Mouse (Mus musculus) embryonic facial prominence, embryonic 10.5 days (tissue): ENCODE data around the gene Nptn. TPM values are rescaled to one million over a fixed set of nuclear protein-coding genes. Genes with fewer than 3 reads are reported as not detected.

ENCODE experiments used
- DNase-seq: peaks from one replicate; pipeline ENCODE4 v3.0.0-alpha.2; 2017; ENCODE audit warnings: low spot score
- H3K27ac ChIP-seq: fragments of 300-500 bp; sonication (generic); replicated peaks from 2 replicates; pipeline ENCODE4 v1.5.1; 2016; ENCODE audit warnings: mild to moderate bottlenecking
- H3K27me3 ChIP-seq: fragments of 300-500 bp; sonication (generic); replicated peaks from 2 replicates; pipeline ENCODE4 v1.6.1; 2016; ENCODE audit warnings: low read depth, mild to moderate bottlenecking; ENCODE audit not compliant: poor library complexity, severe bottlenecking
- H3K36me3 ChIP-seq: fragments of 300-500 bp; sonication (generic); replicated peaks from 2 replicates; pipeline ENCODE4 v1.6.1; 2016; ENCODE audit warnings: mild to moderate bottlenecking, moderate library complexity
- H3K4me1 ChIP-seq: fragments of 300-500 bp; sonication (generic); 2 replicates; pipeline ENCODE4 v1.6.1; 2016
- H3K4me3 ChIP-seq: fragments of 300-500 bp; sonication (generic); 2 replicates; pipeline ENCODE4 v1.5.1; 2016; ENCODE audit warnings: mild to moderate bottlenecking, moderate library complexity
- H3K9me3 ChIP-seq: fragments of 300-500 bp; sonication (generic); 2 replicates; pipeline ENCODE4 v1.6.1; 2016; ENCODE audit warnings: mild to moderate bottlenecking
- WGBS: fragments of 180-500 bp; shearing (Covaris S2); methylation state at CpG from one replicate; pipeline ENCODE4 v1.1.7; 2016; 5-methylcytosine and 5-hydroxymethylcytosine counted together
- polyA plus RNA-seq: library from polyadenylated mRNA; unstranded; fragments of >200 nt; fragmentation: Nextera tagmentation; extraction: Ambion mirVana; gene quantifications from 2 replicates; pipeline ENCODE4 v1.2.1, GENCODE M21; 2016

Nptn gene
- polyA plus RNA-seq, 1 experiment from 2014 or later, result 51.3 TPM

GRCm38 (mm10) chr9:58662007-58662406 is 80.0 kb downstream of the Nptn start:
- peaks cover 39% of the 10 kb centered on the region for H3K36me3 ChIP-seq
- no peaks in the 10 kb centered on the region for H3K9me3 ChIP-seq
- no peak overlapping the region for H3K4me3 ChIP-seq
- H3K4me1 ChIP-seq, result peaks cover under 1% of the 10 kb centered on the region
- DNase-seq, result no peak
- no peaks in the 10 kb centered on the region for H3K27me3 ChIP-seq
- no peak overlapping the region for H3K27ac ChIP-seq
- 85% methylated on average over 4 of the region's 4 CpGs for WGBS

DNA sequence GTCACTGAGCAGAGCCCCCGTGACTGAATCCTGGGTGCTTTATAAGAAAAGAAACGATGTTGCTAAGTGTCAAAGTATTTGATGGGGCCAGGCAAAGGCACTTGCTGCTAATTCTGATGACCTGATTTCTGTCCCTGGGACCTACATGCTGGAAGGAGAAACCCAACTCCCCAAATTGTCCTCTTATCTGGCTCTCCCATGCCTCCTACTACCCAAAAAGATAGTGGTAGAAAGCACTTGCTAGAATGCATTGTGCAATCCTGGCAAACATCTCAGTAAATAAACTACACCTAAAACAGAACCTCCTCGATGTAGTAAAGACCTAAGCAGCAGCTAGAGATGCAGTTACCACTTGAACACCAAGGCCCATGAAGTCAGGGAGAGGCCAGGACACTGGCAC is 80.8 kb downstream of the Nptn start:
- Histone ChIP-seq H3K36me3 (peaks cover 34% of the 10 kb centered on the region), H3K27ac (no peak overlapping the region), H3K4me1 (peaks cover 5% of the 10 kb centered on the region), H3K27me3 (no peaks in the 10 kb centered on the region), H3K9me3 (no peaks in the 10 kb centered on the region), H3K4me3 (no peak overlapping the region)
- WGBS, result 88% methylated on average over 3 of the region's 3 CpGs
- no peak for DNase-seq

- Histone ChIP-seq H3K4me1 (peaks cover 5% of the 10 kb centered on the region), H3K27me3 (no peaks in the 10 kb centered on the region), H3K36me3 (peaks cover 23% of the 10 kb centered on the region), H3K27ac (no peak overlapping the region), H3K4me3 (no peak overlapping the region), H3K9me3 (no peaks in the 10 kb centered on the region)
- DNase-seq, result no peak
- WGBS, result 82% methylated on average over 9 of the region's 9 CpGs
Measured at GRCm38 (mm10) chr9:58665492-58665891, 83.5 kb downstream of the Nptn start.

DNA sequence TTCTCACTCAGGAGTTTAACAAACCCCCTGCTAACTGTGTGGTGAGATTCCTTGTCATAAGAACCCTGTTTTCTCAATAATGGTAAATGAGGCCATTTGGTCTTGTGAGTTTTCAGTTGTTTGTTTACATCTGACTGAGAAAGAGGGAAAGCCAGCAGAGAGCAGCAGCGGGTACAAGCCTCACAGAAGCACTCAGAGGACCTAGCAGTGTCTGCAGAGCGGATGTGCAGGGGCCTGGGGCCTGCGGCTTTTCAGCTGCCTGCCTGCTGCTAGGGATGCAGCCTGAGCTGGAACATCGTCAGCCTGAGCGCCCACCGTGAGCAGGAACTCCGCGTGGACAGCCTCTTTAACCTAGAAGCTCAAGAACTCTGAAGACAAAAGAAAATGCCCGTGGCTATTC is 84.2 kb downstream of the Nptn start:
- no peaks in the 10 kb centered on the region for H3K27me3 ChIP-seq
- DNase-seq, result no peak
- no peaks in the 10 kb centered on the region for H3K9me3 ChIP-seq
- H3K36me3 ChIP-seq, result peaks cover 23% of the 10 kb centered on the region
- peaks cover 5% of the 10 kb centered on the region for H3K4me1 ChIP-seq
- no peak overlapping the region; the same call in 1 of the 2 replicates for H3K27ac ChIP-seq
- no peak overlapping the region for H3K4me3 ChIP-seq
- WGBS, result 46% methylated on average over 9 of the region's 9 CpGs

- no peaks in the 10 kb centered on the region for H3K9me3 ChIP-seq
- H3K4me3 ChIP-seq, result no peak overlapping the region
- H3K4me1 ChIP-seq, result peaks cover 5% of the 10 kb centered on the region
- no peaks in the 10 kb centered on the region for H3K27me3 ChIP-seq
- no peak overlapping the region for H3K27ac ChIP-seq
- WGBS, result 37% methylated on average over 9 of the region's 9 CpGs
- peaks cover 16% of the 10 kb centered on the region for H3K36me3 ChIP-seq
- DNase-seq, result peak; percentile 40
Measured at GRCm38 (mm10) chr9:58667244-58667643, 85.2 kb downstream of the Nptn start.

DNA sequence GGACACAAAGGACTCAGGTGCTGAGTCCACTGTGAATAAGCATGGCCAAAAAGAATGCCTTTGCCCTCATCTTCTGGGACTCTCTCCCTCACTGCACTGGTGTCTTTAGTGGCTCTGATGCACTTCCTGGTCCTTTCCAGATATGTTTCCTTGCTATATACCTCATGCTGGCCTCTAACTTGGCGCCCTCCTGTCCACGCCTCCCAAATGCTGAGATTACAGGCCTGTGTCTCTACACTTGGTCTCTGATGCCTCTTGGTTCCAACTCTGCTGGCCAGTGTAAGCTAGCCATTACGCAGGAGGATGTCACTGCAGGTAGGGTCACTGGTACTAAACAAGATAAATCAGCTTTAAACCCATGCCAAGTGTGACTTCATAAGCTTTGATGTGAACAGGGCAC is 86.1 kb downstream of the Nptn start:
- no peak for DNase-seq
- Histone ChIP-seq H3K27ac (no peak overlapping the region), H3K27me3 (no peaks in the 10 kb centered on the region), H3K36me3 (peaks cover 10% of the 10 kb centered on the region), H3K9me3 (no peaks in the 10 kb centered on the region), H3K4me1 (peaks cover 5% of the 10 kb centered on the region), H3K4me3 (no peak overlapping the region)
- 96% methylated on average over 3 of the region's 3 CpGs for WGBS

DNA sequence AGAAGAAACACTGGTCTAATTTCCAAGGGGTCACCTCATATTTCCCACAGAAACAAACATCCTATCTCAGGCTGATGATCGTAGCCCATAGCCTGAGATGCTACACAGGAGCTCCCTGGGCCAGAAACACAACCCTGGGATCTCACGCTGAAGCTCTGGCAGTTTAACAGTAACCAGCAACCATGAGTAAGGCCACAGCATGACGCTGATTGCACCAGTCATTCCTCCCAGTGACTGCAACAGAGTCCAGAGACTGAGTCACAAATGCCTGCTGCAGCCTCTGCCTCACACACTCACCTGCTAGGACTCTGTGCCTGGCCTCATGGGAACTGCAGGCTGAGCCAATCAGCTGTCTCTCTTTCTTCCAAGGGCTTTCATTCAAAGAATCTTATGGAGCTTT is 87.0 kb downstream of the Nptn start:
- Histone ChIP-seq H3K27me3 (no peaks in the 10 kb centered on the region), H3K9me3 (no peaks in the 10 kb centered on the region), H3K4me3 (no peak overlapping the region), H3K36me3 (peaks cover 10% of the 10 kb centered on the region), H3K27ac (no peak overlapping the region), H3K4me1 (peaks cover 6% of the 10 kb centered on the region)
- DNase-seq, result no peak
- 68% methylated on average over 3 of the region's 3 CpGs for WGBS

- peaks cover 9% of the 10 kb centered on the region for H3K4me1 ChIP-seq
- DNase-seq, result no peak
- no peaks in the 10 kb centered on the region for H3K27me3 ChIP-seq
- peaks cover 5% of the 10 kb centered on the region; the same call in 1 of the 2 replicates for H3K36me3 ChIP-seq
- no peaks in the 10 kb centered on the region for H3K9me3 ChIP-seq
- H3K4me3 ChIP-seq, result no peak overlapping the region
- H3K27ac ChIP-seq, result no peak overlapping the region
- 88% methylated on average over 6 of the region's 6 CpGs for WGBS
Measured at GRCm38 (mm10) chr9:58669819-58670218, 87.8 kb downstream of the Nptn start.

GRCm38 (mm10) chr9:58672474-58672873 is 90.4 kb downstream of the Nptn start:
- WGBS, result 49% methylated on average over 4 of the region's 4 CpGs
- Histone ChIP-seq H3K4me1 (peaks cover 4% of the 10 kb centered on the region; the same call in 1 of the 2 replicates), H3K4me3 (no peak overlapping the region), H3K36me3 (no peaks in the 10 kb centered on the region), H3K27ac (no peak overlapping the region), H3K9me3 (no peaks in the 10 kb centered on the region), H3K27me3 (no peaks in the 10 kb centered on the region)
- no peak for DNase-seq

DNA sequence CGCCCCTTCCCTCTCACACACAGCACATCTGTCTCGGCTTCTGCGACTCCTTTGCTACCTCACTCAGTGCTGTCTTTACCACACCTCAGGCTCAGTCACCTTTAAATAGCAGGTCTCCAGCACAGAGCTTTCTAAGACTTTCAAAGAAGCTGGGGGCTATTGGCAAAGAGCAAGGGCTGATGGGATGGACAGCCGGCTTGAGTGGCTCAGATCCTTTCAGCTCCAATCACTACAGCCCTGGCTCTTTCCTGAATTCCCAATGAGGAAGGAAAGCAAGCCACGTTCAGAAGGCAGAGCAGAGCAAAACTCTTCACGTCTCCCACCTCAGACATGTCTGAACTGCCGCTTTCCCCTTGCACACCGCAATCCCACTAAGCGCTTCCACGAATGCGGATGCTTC is 92.7 kb downstream of the Nptn start:
- WGBS, result 77% methylated on average over 11 of the region's 11 CpGs
- Histone ChIP-seq H3K27ac (no peak overlapping the region), H3K4me3 (no peak overlapping the region), H3K9me3 (no peaks in the 10 kb centered on the region), H3K4me1 (peaks cover 4% of the 10 kb centered on the region; the same call in 1 of the 2 replicates), H3K27me3 (no peaks in the 10 kb centered on the region), H3K36me3 (no peaks in the 10 kb centered on the region)
- no peak for DNase-seq

DNA sequence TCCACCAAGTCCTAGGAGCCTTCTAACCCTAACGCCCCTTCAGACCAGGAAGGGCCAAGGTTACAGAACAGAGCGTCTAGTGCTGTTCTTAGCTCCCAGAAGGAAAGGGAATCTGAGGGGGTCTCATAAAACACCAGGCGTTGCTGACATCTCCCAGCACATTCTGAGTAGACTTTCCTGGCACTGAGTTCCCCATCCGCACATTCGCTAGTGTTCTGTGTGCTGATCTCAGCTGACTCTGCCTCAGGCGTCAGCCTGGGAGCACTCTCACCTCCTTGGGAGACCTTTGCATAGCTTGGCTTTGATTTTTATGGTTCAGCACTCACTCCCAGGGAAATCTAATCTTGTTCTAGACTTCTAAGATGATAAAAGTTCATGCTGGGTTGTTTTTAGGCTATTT is 93.3 kb downstream of the Nptn start:
- no peaks in the 10 kb centered on the region for H3K36me3 ChIP-seq
- no peak overlapping the region for H3K4me3 ChIP-seq
- no peaks in the 10 kb centered on the region for H3K9me3 ChIP-seq
- no peaks in the 10 kb centered on the region for H3K27me3 ChIP-seq
- H3K4me1 ChIP-seq, result peaks cover 4% of the 10 kb centered on the region; the same call in 1 of the 2 replicates
- no peak for DNase-seq
- no peak overlapping the region for H3K27ac ChIP-seq
- WGBS, result 76% methylated on average over 6 of the region's 6 CpGs

DNA sequence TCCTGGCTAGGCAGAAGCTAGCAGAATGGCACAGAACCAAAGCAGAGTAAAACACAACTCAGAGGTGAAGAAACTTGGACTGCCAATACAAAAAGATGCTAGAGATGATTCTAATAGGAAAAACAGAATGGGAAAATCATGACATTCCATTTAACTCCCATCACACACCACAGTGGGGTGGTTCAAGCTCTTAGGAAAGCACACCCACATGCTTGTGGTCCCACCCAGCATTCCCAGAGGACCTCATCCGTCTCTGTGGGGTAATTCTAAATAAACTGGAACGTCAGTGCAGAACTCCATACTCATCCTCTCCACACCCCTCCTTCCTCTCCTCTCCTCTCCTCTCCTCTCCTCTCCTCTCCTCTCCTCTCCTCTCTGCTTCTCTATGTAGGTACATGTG is 99.4 kb downstream of the Nptn start:
- H3K4me3 ChIP-seq, result no peak overlapping the region
- H3K27me3 ChIP-seq, result no peaks in the 10 kb centered on the region
- 68% methylated on average over 2 of the region's 2 CpGs for WGBS
- H3K9me3 ChIP-seq, result no peaks in the 10 kb centered on the region
- peaks cover 3% of the 10 kb centered on the region; the same call in 1 of the 2 replicates for H3K4me1 ChIP-seq
- DNase-seq, result no peak
- H3K27ac ChIP-seq, result no peak overlapping the region
- H3K36me3 ChIP-seq, result no peaks in the 10 kb centered on the region

- no peak overlapping the region; the same call in 1 of the 2 replicates for H3K27ac ChIP-seq
- WGBS, result 80% methylated on average over 6 of the region's 6 CpGs
- H3K36me3 ChIP-seq, result no peaks in the 10 kb centered on the region
- H3K9me3 ChIP-seq, result no peaks in the 10 kb centered on the region
- H3K4me1 ChIP-seq, result peaks cover 3% of the 10 kb centered on the region; the same call in 1 of the 2 replicates
- H3K4me3 ChIP-seq, result no peak overlapping the region
- H3K27me3 ChIP-seq, result no peaks in the 10 kb centered on the region
- no peak for DNase-seq
Measured at GRCm38 (mm10) chr9:58682106-58682505, 100.1 kb downstream of the Nptn start.

GRCm38 (mm10) chr9:58683372-58683771 is 101.3 kb downstream of the Nptn start:
- Histone ChIP-seq H3K27me3 (no peaks in the 10 kb centered on the region), H3K9me3 (no peaks in the 10 kb centered on the region), H3K4me3 (no peak overlapping the region), H3K36me3 (no peaks in the 10 kb centered on the region), H3K4me1 (peaks cover 8% of the 10 kb centered on the region), H3K27ac (no peak overlapping the region)
- WGBS, result 51% methylated on average over 6 of the region's 6 CpGs
- no peak for DNase-seq
